14 mouse cellular contexts compared by ENCODE assay signal in genomic region chr8:125368341-125369035, GRCm38 (mm10).
DNase-seq lines count a peak whose midpoint lies in the region; ATAC-seq lines count a peak whose summit lies in the region.
"Had no signal": no experiment of that assay in that cellular context is flagged by ENCODE, and none has a peak within 500 bp of the region (broad histone marks: within the 10 kb centered on the region; RNA-seq: fewer than 3 reads in every experiment).

No protein-coding gene starts in this region.

- no peak overlapping the region for H3K4me2 ChIP-seq in forebrain, embryonic 15.5 days (replicated peaks)
- H3K4me2 ChIP-seq: hindbrain, embryonic 12.5 days; liver, embryonic 15.5 days had no signal

- peak overlapping the region; percentile 83 for H3K27ac ChIP-seq in heart, embryonic 10.5 days
- H3K27ac ChIP-seq in forebrain, embryonic 15.5 days (replicated peaks) = no peak overlapping the region
- H3K27ac ChIP-seq: hindbrain, embryonic 12.5 days; liver, embryonic 15.5 days had no signal

- H3K9ac ChIP-seq in forebrain, embryonic 15.5 days (replicated peaks) = no peak overlapping the region
- H3K9ac ChIP-seq: hindbrain, embryonic 12.5 days; liver, embryonic 15.5 days had no signal

- H3K27me3 ChIP-seq in heart, embryonic 10.5 days (ENCODE audit: insufficient read depth, poor library complexity, severe bottlenecking) = no peaks in the 10 kb centered on the region
- H3K27me3 ChIP-seq in forebrain, embryonic 15.5 days = no peaks in the 10 kb centered on the region
- H3K27me3 ChIP-seq: liver, embryonic 15.5 days had no signal

- 34% methylated on average over 4 of the region's 4 CpGs for WGBS in heart, embryonic 10.5 days
- WGBS in forebrain, embryonic 15.5 days = 81% methylated on average over 4 of the region's 4 CpGs

- H3K4me3 ChIP-seq in heart, embryonic 10.5 days = no peak overlapping the region
- no peak overlapping the region for H3K4me3 ChIP-seq in forebrain, embryonic 15.5 days
- H3K4me3 ChIP-seq: erythroblast, embryonic 14.5 days; hindbrain, embryonic 12.5 days; liver, embryonic 15.5 days had no signal

- H3K36me3 ChIP-seq in heart, embryonic 10.5 days = no peaks in the 10 kb centered on the region
- no peaks in the 10 kb centered on the region for H3K36me3 ChIP-seq in forebrain, embryonic 15.5 days
- H3K36me3 ChIP-seq: hindbrain, embryonic 12.5 days; liver, embryonic 15.5 days had no signal

- DNase-seq in 3T3-L1 (ENCODE audit: low read depth, low spot score) = peak; percentile 53
- DNase-seq in ZHBTc4 (ENCODE audit: low read depth, low spot score) = peak; percentile 16
- no peak for DNase-seq in heart, embryonic 10.5 days (ENCODE audit: low spot score)
- DNase-seq in kidney, adult 8-10 months = peak; percentile 64 to 69
- DNase-seq in layer of hippocampus, postnatal 36 days = no peak
- DNase-seq: cerebellum, adult 9-11 months; midbrain, embryonic 14.5 days; spleen, adult 18-20 months; thymus, postnatal 14 days had no signal

- H3K9me3 ChIP-seq in heart, embryonic 10.5 days = no peaks in the 10 kb centered on the region
- H3K9me3 ChIP-seq in forebrain, embryonic 15.5 days = no peaks in the 10 kb centered on the region
- H3K9me3 ChIP-seq: hindbrain, embryonic 12.5 days; liver, embryonic 15.5 days had no signal

- ATAC-seq in erythroid progenitor cell, adult 5-6 weeks (replicated peaks; ENCODE audit: low FRiP score, poor library complexity, severe bottlenecking) = no peak
- ATAC-seq in forebrain, embryonic 15.5 days (replicated peaks) = no peak

- peaks cover 52% of the 10 kb centered on the region for H3K4me1 ChIP-seq in heart, embryonic 10.5 days
- H3K4me1 ChIP-seq in forebrain, embryonic 15.5 days = peaks cover 6% of the 10 kb centered on the region; the same call in 1 of the 2 replicates
- H3K4me1 ChIP-seq: liver, embryonic 15.5 days had no signal

Comparison
In these comparisons a context has a peak if more than half of its experiments do, and no peak if none do; other contexts are left out.
1. DNase-seq: peak in 3T3-L1 (single experiment), ZHBTc4 (single experiment) and kidney, adult 8-10 months (2 of 2); none in heart, embryonic 10.5 days (single experiment) and layer of hippocampus, postnatal 36 days (0 of 2).